Mouse (Mus musculus) embryonic fibroblast, embryonic 13.5 days (primary cell): ENCODE measurements around the gene Ficd.

Experiments
- CTCF ChIP-seq: IDR thresholded peaks from 2 replicates; pipeline ENCODE4 v1.5.1; 2011; ENCODE audit warnings: mild to moderate bottlenecking, control low read depth, low read length, moderate library complexity, borderline replicate concordance; ENCODE audit not compliant: insufficient read depth
- POLR2A ChIP-seq: IDR thresholded peaks from 2 replicates; pipeline ENCODE4 v1.6.1; 2011; ENCODE audit warnings: low read depth, mild to moderate bottlenecking, control low read depth, low read length, moderate library complexity

DNA sequence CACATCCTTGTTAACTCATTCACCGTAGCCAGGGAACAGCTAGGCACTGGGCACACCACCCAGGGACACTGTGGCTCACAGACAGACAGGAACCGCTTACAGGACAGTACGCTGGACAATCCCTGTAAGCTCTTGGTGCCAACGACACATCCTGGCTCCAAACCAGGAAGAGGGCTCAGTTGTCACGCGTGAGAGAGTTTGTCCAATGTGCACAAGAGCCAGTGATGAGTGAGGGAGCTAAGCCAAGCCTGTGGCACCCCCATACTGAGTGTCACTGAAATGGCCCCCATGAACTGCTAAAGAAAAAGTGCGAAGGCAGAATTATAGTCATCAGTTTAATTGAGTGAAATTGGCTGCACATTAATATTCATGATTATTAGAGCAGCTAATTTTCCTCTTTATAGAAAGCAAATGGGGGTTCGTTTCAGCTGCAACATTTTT lies 16.4 kb upstream of the Ficd start:
- no peak for TF ChIP-seq POLR2A
- TF ChIP-seq CTCF: no peak
